Mouse (Mus musculus): Measurements from ENCODE around the gene Zfp879.

DNA sequence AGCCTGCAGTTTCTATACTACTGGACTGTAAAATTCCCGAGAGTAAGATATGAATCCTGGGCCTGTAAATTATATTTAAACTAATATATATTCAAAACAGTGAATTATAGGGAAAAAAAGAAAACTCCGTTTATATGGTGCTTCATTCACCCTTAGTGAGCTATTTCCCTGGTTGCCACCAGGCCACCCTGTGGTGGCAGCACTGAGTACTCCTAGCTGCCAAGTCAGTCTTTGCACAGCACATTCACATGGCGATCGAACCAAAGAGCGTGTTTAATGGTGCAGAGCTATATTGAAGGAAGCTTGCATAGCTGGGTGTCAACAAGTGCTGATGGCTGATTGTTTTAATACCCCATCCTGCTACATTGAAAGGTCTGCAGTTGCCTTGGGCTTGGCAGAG, 5.7 kb upstream of the Zfp879 start:
- TF ChIP-seq SIN3A (IDR thresholded peaks at IDR 0.05; ENCODE audit: low read length), result no peak
- no peak for TF ChIP-seq JUN (IDR thresholded peaks at IDR 0.05; ENCODE audit: insufficient read depth, low read depth, low read length)
- TF ChIP-seq CTCF (conservative IDR thresholded peaks at IDR 0.05 in 1 of 2, IDR thresholded peaks at IDR 0.05 in 1 of 2; ENCODE audit: low read depth in 2 of 2, low read length in 2 of 2), result peak in 1 of 2 experiments; percentile 30; a peak in 2 of 4 replicates
- no peak for TF ChIP-seq TCF12 (IDR thresholded peaks at IDR 0.05; ENCODE audit: low read depth, low read length)
- no peak for TF ChIP-seq EP300 (IDR thresholded peaks at IDR 0.05; ENCODE audit: low read length)
- TF ChIP-seq HCFC1 (IDR thresholded peaks at IDR 0.05; ENCODE audit: low read depth, low read length), result no peak
- TF ChIP-seq SMC3 (IDR thresholded peaks at IDR 0.05; ENCODE audit: low read depth, low read length), result no peak
- TF ChIP-seq GABPA (IDR thresholded peaks at IDR 0.05; ENCODE audit: insufficient replicate concordance, low read depth, low read length), result no peak
- TF ChIP-seq JUND (conservative IDR thresholded peaks at IDR 0.05; ENCODE audit: low read depth, low read length), result no peak
- TF ChIP-seq E2F4 (IDR thresholded peaks at IDR 0.05; ENCODE audit: insufficient replicate concordance, low read depth, low read length), result no peak
- no peak for TF ChIP-seq POLR2AphosphoS2 (IDR thresholded peaks at IDR 0.05; ENCODE audit: low read depth, low read length)
- no peak for TF ChIP-seq CHD2 (IDR thresholded peaks at IDR 0.05; ENCODE audit: low read length)
- TF ChIP-seq POLR2A (IDR thresholded peaks at IDR 0.05; ENCODE audit: low read depth, low read length), result no peak

Measured in CH12.LX (cell line).